Mouse (Mus musculus) heart, adult 11 months (tissue): ENCODE data around the gene Cfap97d2.

ENCODE experiments used
- DNase-seq: peaks from one replicate; pipeline ENCODE4 v3.0.0; 2022

Cfap97d2 gene

GRCm38 (mm10) chr8:13705668-13706067 is at the start of gene Cfap97d2:
Gene Cfap97d2 (plus strand): TSS chr8:13705889.
- peak; percentile 88 for DNase-seq

GRCm38 (mm10) chr8:13657479-13657878 is 48.2 kb upstream of the Cfap97d2 start:
- DNase-seq = peak; percentile 92

- DNase-seq = no peak
These were observed 45.4 kb upstream of the Cfap97d2 start for GRCm38 (mm10) chr8:13660323-13660722.

- DNase-seq = peak; percentile 90
These were observed 40.9 kb upstream of the Cfap97d2 start for GRCm38 (mm10) chr8:13664711-13665210.

DNA sequence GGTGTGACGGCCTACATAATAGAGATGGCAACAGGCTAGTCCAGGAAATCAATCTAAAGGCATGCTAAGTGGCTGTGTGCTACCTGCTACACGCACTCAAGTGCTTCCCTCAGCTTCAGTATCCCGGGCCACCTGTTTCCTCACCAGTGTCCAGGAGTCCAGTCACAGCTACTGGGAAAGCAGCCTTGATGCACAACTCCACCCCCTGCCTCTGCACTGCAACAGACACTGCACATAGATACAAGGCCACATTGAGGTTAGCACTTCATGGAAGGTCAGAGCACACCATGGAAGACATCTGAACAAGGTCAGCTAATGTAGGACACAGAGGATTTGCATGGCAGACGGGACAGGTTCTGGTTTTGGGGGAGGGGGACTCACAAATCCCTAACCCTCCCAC is 40.2 kb upstream of the Cfap97d2 start:
- no peak for DNase-seq

GRCm38 (mm10) chr8:13665944-13666343 is 39.7 kb upstream of the Cfap97d2 start:
- no peak for DNase-seq

DNA sequence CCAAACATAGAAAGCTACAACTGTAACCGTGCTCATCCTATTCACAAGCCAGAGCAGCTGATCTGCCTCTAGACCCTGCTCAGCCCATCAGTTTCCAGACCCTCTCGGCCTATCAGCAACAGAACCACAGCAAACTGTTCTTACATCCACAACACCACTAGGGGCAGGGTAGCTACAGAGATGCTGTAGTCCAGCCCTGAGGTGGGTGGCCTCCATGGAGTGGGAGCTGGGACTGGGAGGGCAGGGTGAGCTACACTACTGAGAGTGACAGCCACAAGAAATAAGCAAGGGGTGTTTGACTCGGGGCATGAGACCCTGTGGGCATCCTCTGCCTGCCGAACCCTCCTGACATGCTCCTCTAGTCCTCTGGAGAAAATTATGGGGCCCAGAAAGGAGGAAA is 37.8 kb upstream of the Cfap97d2 start:
- DNase-seq = peak; percentile 96

GRCm38 (mm10) chr8:13668367-13668766 is 37.3 kb upstream of the Cfap97d2 start:
- DNase-seq = peak; percentile 99

- DNase-seq = peak; percentile 99
These were observed 35.6 kb upstream of the Cfap97d2 start for GRCm38 (mm10) chr8:13670011-13670471.

- no peak for DNase-seq
These were observed 34.3 kb upstream of the Cfap97d2 start for GRCm38 (mm10) chr8:13671246-13672003.

DNA sequence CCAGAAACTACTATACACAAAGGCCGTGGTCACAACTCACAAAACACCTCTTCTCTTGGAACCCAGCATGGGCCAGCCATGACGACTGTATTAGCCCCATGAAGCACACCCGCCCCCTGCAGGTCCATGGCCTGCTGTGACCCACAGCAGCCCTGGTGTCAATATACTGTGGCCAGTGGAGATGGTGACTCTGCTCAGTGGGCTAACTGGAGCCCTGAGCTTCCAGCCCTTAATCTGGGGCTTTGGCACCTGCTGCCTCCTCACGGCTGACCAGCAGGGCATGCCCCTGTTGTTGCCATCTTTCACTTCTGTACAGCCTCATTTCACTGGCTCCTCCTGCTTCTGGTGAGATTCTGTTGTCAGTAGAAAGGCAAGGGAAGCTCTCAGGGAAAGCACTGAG is 32.5 kb upstream of the Cfap97d2 start:
- peak; percentile 97 for DNase-seq

DNA sequence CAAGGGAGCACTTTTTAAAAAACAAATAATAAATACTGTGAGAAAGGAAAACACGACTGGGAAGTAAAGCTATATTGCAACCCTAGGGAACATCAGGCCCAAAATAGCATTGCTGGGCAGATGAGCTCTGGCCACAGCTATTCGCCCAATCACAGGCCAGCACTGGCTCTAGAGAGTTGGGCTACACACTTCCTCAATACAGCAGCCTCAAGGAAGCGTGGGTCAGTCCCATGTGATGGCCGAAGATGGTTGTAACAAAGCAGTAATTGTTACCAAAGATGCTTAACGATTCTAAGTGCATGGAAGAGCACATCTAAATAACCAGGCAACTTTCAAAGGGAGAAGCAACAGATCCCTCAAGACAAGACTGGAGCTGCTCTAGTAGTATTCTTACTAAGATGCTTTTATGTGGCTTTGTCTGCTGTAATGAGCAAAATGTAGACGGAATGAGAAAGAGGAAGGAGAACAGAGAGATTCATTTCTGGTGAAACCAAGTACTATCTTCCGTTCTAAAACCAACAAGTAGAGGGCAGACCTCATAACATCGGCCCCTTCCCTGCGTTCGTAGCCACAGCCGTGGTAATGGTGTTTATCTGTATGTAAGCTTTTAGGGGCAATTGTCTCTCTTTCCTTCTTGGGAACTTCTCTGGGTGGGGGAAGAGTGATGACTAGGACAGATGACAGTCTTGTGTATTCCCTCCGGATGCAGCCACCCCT is 31.2 kb upstream of the Cfap97d2 start:
- peak; percentile 99 for DNase-seq

GRCm38 (mm10) chr8:13675121-13675520 is 30.6 kb upstream of the Cfap97d2 start:
- DNase-seq = no peak

- no peak for DNase-seq
These were observed 30.2 kb upstream of the Cfap97d2 start for GRCm38 (mm10) chr8:13675524-13675923.

DNA sequence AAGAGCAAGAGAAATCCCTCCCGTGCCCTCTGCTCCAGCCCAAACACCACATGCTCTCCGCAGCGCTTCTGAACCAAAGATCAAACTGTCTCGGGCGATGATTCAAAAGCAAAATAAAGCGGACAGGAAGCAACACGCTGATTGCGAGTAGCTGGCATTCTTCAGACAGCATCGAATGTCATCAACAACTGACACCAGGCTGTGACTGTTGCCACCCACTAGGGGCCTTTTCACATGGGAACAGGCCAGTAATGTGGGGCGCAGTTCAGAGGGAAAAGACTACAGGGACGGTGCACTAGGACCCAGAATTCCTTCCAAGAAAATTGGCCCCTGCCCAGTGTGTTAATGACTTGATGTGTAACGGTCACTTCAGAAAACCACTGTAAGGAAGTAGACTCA is 29.4 kb upstream of the Cfap97d2 start:
- peak; percentile 98 for DNase-seq

DNA sequence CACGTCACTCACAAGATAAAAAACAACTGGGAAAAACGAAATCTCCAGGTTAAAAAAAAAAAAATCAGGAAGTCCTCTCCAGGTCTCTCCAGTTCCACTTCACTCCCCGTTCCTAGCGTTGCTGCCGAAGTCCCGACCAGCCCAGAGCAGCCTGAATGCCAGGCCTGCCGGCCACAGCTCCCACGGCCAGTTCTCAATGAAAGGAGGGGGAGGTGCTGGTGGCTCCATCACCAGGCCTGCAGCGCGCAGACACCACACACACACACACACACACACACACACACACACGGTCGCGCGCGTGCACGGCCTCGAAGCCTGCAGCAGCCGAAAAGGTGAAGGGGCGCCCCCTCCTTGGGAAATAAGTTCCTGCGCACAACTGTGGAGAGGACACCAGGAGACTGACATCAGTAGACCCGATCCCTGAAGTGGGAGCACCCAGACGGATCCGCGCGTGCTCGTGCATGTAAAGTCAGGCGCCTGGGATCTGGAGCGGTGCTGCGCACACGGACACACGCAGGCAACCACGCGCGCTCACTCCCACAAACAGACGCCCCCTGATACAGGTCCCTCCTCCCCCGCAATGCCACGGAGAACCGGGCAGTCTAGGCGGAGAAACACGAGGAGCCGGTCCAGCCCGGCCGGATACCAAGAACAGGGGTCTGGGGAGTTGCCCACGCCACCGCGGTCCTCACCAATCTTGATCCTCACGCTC is 28.8 kb upstream of the Cfap97d2 start:
- no peak for DNase-seq

DNA sequence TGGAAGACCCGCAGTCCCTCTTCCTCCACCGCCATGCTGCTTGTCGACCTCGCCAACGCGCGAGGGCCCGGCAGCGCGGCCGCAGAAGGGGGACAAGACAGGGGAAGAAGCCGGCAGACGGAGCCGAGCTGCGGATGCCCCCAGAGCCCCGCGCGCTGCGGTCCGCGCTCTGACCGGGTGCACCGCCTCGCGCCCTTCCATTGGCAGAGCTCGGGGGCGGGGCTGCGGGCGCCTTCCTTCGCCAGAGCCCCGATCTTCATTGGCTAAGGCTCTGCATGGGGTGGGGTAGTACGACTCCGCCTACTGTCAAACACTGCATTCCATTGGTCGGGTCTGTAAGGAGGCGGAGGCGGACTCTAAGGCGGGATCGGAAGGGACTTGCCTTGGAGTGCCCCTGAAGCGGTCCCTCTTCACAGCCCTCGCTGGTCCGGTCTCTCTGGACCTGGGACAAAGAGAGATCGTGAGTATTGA is 28.2 kb upstream of the Cfap97d2 start, which contains the start of gene Rasa3:
Gene Rasa3, minus strand, starts transcription at position 191 of the 471 bp plus-strand sequence.
- peak; percentile 100 for DNase-seq

GRCm38 (mm10) chr8:13678182-13678581 is 27.5 kb upstream of the Cfap97d2 start:
- peak; percentile 94 for DNase-seq

DNA sequence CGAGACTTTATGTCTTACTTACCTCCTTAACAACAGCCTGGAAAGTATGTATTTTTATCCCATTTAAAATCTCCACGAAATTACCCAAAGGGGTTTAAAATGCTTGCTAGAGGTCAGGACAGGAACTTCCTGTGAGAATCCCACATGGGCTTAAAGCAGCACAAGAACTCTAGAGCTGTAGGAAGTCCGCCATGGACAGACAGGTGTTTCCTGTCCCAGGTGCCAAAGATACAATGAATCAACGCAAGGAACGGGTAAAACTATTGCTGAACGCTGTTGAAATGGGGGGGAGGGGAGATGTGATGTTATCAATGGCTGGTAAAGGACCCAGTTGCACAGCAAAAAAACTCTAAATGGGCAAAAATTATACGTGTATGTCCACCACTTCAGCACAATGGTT is 21.6 kb upstream of the Cfap97d2 start:
- no peak for DNase-seq

DNA sequence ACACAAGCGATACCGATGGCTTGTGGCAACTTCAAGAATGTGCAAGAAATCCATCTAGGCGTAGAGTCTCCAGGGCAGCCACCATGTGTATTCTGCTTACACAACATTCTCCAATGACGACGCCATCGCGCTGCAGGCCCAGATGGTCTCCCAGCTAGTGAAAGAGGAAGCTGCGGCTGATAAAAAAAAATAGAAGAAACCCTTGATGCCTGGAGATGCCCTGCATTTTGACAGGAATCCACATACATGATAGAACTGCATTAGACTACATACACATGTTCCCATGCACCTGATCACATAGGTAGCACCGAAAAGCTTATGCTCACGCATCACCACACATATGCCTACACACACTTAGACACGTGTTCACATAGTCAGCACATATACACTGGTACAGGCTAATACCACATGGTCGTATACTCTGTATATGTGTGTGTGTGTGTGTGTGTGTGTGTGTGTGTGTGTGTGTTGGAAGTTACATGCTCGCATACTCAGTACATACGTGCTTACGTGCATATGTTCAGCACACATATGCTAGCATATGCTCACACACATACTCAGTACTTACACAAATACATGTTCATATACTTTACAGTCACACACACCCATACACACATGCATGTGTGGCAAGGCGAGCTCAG is 19.9 kb upstream of the Cfap97d2 start:
- DNase-seq = peak; percentile 96

- DNase-seq = no peak
These were observed 19.3 kb upstream of the Cfap97d2 start for GRCm38 (mm10) chr8:13686426-13686825.

DNA sequence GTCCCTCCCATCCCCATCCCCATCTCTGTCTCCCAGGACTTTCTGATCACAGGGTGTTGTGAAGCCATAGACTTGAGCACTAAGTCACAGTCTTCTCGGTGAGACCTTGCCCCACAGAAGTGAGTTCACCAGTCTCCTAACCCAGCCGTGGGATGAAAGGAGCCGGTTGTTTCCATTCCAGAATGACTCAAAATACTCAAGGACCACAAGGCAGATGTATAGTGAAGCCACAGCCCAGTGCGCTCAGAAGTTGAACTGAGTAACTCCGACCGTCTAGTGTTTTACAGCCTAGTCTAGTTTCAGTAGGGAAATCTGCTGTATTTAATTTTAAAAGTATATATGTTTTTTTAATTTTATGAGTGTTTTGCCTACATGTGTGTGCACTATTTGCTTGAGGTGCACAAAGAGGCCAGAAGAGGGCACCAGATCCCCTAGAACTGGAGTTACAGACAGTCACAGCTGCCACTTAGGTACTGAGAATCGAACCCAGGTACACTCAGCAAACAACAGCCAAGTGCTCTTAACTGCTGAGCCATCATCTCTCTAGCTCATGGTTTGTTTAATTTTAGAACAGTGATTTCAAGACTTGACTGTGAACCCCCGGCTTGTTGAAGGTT is 18.5 kb upstream of the Cfap97d2 start:
- DNase-seq = no peak
